Mouse (Mus musculus) cerebral cortex, adult 2 months (tissue): ENCODE measurements around the gene Tnfrsf8.

ENCODE experiments used
- WGBS: fragments of 180-500 bp; shearing (Covaris S2); methylation state at CpG from one replicate; pipeline ENCODE4 v1.1.7; 2018; 5-methylcytosine and 5-hydroxymethylcytosine counted together

Tnfrsf8 gene

GRCm38 (mm10) chr4:145314836-145315467 lies at the start of gene Tnfrsf8:
Tnfrsf8 (minus strand) TSS chr4:145315164.
- 3% methylated on average over 24 of the region's 24 CpGs for WGBS

DNA sequence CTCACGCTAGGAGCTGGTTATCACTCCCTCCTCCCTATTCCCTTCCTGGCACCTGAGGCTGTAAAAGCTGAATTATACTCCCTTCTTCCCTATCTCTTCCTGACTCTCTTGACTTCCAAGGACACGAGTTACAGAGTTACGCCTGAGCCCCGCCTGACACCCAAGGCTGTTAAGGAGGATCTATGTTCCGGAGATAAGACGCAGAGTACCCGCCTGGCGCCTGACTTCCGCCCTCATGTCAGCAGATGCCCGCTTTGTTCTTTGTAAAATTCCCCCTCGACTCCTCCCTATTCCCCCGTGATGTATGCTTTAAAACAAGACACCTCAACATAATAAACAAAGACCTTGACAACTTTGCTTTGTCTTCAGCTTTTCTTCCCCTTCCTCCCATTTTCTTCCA lies 46.1 kb upstream of the Tnfrsf8 start:
- WGBS = 33% methylated on average over 12 of the region's 12 CpGs

- 68% methylated on average over 1 of the region's 1 CpGs for WGBS
Measured at GRCm38 (mm10) chr4:145360567-145360966, 45.6 kb upstream of the Tnfrsf8 start.

- WGBS = 56% methylated on average over 2 of the region's 2 CpGs
Measured at GRCm38 (mm10) chr4:145353855-145354254, 38.9 kb upstream of the Tnfrsf8 start.

- 85% methylated on average over 1 of the region's 1 CpGs for WGBS
Measured at GRCm38 (mm10) chr4:145344948-145345347, 30.0 kb upstream of the Tnfrsf8 start.

- WGBS = 85% methylated on average over 6 of the region's 6 CpGs
Measured at GRCm38 (mm10) chr4:145341879-145342809, 27.2 kb upstream of the Tnfrsf8 start.

- WGBS = 78% methylated on average over 9 of the region's 9 CpGs
Measured at GRCm38 (mm10) chr4:145337906-145338858, 23.2 kb upstream of the Tnfrsf8 start.

DNA sequence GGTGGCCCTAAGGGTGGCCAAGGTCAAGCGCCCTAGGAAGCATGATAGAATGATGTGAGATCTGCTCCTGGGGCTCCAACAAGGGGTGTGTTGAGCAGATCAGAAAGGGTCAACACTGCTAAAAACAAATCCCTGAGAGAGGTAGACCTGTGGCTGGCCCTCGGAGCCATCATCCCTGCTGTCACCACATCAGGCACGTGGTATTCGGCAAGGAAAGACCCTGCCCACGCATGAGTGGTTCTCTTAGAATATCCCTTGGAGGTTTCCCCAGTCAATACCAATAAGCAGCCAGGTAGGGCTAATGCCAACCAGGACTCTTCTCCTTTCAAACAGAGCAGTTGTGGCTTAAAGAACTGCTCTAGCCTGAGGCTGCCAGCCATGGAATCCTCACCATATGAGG lies 21.6 kb upstream of the Tnfrsf8 start:
- 88% methylated on average over 5 of the region's 5 CpGs for WGBS

DNA sequence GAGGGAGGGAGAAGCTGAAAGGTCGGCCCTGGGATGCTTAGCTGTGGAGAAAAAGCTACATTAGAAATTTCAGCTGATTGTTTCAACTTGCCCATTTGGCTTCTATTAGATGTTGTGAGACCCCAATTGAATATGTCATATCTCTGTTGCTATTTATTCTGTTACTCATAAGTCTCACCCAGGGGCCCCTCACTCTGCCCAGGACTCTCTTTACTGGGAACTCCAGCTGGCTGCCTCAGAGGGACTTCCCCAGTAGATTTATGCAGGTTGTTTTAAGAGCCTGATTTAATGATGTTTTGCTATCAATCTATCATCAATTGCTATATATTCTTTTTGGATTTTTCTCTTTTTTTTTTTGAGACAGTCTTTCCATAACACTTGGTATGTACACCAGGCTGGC lies 21.1 kb upstream of the Tnfrsf8 start:
- WGBS = 58% methylated on average over 1 of the region's 1 CpGs

DNA sequence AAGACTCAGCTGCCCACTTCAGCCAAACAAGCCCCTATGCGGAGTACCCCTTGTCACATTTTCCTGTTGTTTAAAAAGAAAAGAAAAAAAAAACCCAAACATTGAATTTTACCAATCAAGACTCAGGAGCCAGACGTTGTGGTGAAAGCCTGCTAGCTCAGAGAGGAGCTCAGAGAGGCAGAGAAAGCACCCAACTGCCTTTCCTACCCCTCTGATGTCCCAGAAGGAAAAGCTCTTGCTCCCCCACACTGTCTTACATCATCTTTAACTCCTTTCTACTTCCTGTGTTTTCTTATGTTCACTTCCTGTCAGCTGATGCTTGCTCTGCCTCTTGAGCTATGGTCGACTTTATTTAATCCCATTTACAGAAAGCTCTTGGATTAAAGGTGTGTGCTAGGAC lies 8.7 kb upstream of the Tnfrsf8 start:
- WGBS = 64% methylated on average over 3 of the region's 3 CpGs

DNA sequence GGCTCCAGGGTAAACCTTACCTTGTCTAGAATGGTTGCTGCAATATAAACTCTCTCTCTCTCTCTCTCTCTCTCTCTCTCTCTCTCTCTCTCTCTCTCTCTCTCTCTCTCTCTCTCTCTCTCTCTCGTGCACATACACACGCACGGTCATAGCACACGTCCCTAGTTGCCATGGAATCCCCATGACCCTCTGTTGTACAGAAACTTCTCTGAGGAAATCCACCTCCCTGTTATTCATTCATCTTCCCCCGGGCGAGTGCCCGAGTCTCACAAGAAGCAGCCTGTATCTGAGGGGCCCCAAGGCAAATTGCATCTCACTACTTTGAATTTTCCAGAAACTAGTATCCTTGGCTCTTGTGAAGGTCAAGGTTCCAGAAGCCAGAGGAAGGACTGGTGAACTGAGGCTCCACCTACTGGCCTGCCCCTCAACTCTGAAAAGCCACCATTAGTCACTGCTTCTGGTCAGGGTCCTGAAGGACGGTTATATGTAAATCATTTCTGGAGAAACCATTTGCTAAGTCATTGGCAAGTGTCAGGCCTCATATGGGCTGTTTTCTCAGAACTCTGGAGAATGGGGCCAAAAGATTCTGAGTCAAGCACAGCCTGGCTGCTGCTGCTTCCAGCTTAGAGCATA lies 8.1 kb upstream of the Tnfrsf8 start:
- WGBS = 84% methylated on average over 8 of the region's 8 CpGs

DNA sequence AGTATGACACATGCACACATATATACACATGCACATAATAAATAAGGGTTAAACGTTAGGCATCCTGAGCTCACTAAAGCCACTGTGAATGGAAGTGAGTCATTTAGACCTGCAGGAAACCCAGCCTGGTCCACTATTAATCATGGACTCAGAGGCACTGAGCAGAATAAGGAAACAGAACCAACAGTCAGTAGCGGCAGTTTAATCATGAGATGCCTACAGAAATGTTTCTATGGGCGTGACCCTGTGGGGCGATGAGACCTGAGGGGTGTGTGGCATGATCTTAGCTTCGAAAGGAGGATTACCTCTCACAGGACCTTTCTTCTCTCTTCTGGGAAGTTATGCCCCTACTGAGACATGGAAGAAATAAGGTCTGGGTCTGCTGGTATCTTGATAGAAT lies 7.2 kb upstream of the Tnfrsf8 start:
- WGBS = 88% methylated on average over 5 of the region's 5 CpGs

GRCm38 (mm10) chr4:145320624-145321023 lies 5.7 kb upstream of the Tnfrsf8 start:
- WGBS = 59% methylated on average over 4 of the region's 4 CpGs

DNA sequence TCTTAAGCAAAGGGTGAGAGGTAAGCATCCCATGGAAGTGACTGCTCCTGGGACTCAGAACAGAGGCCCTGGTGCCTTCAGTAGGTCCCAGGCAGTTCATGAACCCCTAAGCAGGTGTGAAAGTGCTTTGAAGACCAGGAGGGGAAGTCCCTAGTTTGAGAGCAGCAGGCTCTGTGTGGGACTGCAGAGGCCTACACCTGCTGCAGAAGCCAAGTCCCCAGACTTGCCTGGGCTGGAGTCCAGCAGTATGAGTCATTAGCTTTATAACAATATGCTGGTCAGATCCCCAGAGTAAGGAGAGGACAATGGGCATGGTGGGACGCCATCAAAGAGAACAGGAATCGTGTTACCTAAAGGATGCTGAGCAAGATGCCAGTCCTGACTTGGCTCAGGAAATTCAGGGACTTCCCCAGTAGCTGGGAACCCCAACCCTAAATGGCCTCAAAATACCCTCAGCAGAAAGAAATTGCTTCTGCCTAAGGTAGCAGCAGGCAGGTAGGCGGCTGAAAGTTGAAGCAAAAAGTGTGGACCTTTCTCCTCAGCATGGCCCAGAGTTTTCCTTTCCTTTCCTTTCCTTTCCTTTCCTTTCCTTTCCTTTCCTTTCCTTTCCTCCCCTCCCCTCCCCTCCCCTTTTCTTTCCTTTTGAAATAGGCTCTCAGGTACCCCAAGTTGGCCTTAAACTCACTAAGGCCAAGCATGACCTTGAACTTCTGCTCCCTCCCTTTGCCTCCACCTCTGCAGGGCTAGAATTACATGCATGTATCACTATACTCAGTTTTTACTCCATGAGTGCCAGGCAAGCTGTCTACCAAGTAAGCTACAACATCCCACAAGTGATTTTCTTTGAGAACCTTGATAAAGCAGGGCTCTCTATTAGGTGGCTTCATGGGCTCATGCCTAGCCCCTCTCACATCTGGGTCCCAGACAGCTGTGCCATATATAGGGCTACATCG lies 4.6 kb upstream of the Tnfrsf8 start:
- WGBS = 57% methylated on average over 4 of the region's 4 CpGs

DNA sequence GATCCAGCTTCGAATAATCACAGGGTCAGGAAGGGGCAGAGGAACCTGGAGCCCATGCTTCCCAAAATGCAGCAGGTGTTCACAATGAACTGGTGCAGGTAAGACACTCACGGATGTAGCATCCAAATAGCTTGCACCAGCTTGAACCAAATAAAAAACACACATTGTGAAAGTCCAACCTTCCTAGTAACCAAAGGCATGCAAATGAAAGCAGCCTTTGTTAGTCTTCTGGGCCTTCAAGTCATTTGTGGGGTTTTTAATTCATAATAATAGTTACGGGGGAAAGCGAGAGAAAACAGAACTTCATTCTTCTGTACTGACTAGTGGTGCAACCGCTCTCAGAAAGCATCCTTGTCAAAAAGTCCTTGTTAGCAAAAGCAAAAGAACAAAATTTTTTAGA lies 1.7 kb upstream of the Tnfrsf8 start:
- WGBS = 85% methylated on average over 5 of the region's 5 CpGs

- WGBS = 71% methylated on average over 4 of the region's 4 CpGs
Measured at GRCm38 (mm10) chr4:145313966-145314365, 998 bp downstream of the Tnfrsf8 start.

DNA sequence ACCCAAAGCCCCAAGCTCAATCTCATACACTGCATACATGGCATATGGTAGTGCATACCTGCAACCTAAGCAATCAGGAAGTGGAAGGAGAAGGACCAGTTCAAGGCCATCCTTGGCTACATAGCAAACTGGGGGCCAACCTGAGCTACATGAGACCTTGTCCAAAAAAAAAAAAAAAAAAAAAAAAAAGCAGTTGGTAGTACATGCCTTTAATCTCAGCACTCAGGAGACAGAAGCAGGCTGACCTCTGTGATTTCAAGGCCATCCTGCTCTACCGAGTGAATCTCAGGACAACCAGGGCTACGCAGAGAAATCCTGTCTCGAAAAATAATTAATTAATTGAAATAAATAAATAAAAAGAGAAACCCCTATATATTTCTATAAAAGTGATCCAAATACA lies 1.7 kb downstream of the Tnfrsf8 start:
- WGBS = 90% methylated on average over 3 of the region's 3 CpGs

DNA sequence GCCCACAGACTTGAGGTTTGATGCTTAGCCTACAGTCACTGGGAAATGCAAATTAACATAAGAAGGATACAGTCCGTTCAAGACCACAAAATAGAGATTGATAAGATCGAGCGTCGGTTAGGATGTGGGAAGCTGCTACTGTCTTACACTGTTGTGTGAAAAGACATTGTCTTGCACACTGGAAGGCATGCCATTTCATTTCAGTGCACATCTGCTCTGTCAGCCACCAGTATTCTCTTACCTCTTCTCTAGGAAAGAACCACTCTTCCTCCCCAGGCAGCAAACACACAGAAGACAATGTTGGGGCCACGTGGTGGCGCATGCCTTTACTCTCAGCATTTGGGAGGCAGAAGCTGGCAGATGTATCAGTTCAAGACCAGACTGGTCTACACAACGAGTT lies 2.4 kb downstream of the Tnfrsf8 start:
- WGBS = 79% methylated on average over 7 of the region's 7 CpGs

GRCm38 (mm10) chr4:145310859-145311258 lies 4.1 kb downstream of the Tnfrsf8 start:
- 63% methylated on average over 2 of the region's 2 CpGs for WGBS

DNA sequence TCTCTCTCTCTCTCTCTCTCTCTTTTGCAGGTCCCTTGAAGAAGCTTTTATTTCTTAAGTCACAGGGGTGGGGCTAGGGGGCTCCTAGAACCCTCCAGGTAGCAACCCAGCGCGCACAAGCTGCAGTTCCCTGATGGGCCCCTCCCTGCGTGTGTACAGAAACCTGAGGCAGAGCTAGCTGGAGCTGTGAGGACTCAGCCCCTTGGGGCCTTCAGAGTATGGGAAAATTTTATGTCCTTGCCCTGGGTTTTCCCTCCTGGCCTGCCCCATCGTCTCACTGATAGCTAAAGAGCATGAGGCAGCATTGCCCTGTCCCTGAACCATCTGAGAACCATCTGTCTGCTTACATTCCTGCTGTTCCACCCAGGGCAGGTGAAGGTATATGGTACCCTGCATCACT lies 8.5 kb downstream of the Tnfrsf8 start:
- WGBS = 49% methylated on average over 4 of the region's 4 CpGs
